Mouse (Mus musculus): Measurements from ENCODE around the gene Prim2.

DNA sequence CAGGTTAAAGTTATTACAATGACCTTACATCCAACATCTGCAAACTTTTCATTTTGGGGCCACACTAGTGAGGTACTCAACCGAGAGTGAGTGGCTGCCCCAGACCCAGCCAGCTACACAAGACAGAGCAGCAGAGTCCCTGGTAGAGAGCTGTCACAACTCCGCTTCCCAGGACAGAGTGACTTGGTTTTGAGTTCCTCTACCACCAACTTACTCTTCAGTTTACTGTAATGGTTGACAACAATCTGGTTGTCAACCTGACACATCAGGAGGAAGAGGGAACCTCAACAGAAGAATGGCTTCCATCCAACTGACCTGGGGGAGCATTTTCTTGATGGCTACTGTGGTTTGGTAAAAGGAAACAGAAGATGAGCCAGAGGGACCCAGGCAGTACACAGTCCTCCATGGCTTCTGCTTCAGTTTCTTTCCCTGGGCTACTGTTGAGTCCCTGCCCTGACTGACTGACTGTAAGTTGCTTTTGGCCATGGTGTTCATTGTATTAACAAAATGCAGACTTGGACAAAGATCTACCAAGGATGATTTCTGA lies 134.4 kb downstream of the Prim2 start:
- no peak for TF ChIP-seq CTCF (IDR thresholded peaks at IDR 0.05; ENCODE audit: low read depth)
- no peak for TF ChIP-seq EP300 (IDR thresholded peaks at IDR 0.05; ENCODE audit: low read depth)

Data from liver, postnatal 0 days (tissue).